Mouse (Mus musculus) adrenal gland, adult 8-10 months (tissue): Measurements from ENCODE around the gene Efnb3. TPM values are rescaled to one million over a fixed set of nuclear protein-coding genes. Genes with fewer than 3 reads are reported as not detected.

ENCODE experiments used
- DNase-seq: peaks from one replicate; pipeline ENCODE4 v3.0.0; 2022
- total RNA-seq, 4 experiments: library from RNA; stranded (reverse); gene quantifications; 2 replicates each; pipeline ENCODE4 v1.2.4; 2022

The Efnb3 gene
- total RNA-seq, 4 experiments from 2014 or later, result 0.77 to 0.86 (median 0.81) TPM

GRCm38 (mm10) chr11:69582230-69582805 is 22.3 kb upstream of the Efnb3 start:
- no peak for DNase-seq

- no peak for DNase-seq
These were observed 21.8 kb upstream of the Efnb3 start for GRCm38 (mm10) chr11:69581814-69582213.

- DNase-seq, result peak; percentile 87
These were observed 21.2 kb upstream of the Efnb3 start for GRCm38 (mm10) chr11:69581147-69581688.

GRCm38 (mm10) chr11:69580572-69581146 is 20.7 kb upstream of the Efnb3 start:
- DNase-seq, result no peak

GRCm38 (mm10) chr11:69580091-69580514 is 20.1 kb upstream of the Efnb3 start, which contains the start of the genes Wrap53 and Trp53:
Wrap53 (minus strand) TSS chr11:69580255.
Trp53 (plus strand) TSS chr11:69580359.
- DNase-seq, result peak; percentile 92

- DNase-seq, result peak; percentile 96
These were observed 19.4 kb upstream of the Efnb3 start for GRCm38 (mm10) chr11:69579128-69580017.

DNA sequence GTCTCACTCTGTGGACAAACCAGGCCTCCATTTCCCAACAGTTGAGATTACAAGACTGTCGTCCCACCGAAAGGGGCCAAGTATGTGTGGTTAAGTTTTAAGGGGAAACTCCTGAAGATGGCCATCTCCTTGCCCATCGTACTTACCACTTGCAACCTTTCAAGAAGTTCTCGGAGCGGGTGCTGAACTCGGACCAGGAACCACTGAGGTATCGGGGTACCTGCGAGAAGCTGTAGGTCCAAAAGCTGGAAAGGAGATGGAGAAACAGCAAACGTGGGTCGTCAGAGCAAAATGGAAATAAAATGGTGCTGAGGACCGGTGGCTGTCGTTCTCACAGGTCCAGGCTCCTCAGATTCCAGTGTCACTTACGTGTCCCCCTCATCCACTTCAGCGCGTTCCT is 18.3 kb upstream of the Efnb3 start:
- DNase-seq, result no peak

GRCm38 (mm10) chr11:69576307-69576706 is 16.3 kb upstream of the Efnb3 start:
- DNase-seq, result no peak

DNA sequence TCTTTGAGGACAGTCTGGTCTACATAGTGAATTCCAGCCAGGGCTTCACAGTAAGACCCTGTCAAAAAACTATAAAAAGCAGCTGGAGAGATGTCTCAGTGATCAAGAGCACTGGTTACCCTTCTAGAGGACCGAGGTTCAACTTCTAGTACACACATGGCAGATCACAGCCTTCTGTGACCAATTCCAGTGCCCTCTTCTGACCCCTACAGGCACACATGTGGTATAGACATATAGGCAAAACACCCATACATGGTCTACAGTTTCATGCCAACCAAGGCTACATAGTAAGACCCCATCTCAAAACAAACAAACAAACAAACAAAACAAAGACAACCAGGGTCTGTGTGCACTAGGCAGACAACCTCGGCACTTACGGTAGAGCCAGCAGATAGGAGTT is 15.2 kb upstream of the Efnb3 start:
- no peak for DNase-seq

DNA sequence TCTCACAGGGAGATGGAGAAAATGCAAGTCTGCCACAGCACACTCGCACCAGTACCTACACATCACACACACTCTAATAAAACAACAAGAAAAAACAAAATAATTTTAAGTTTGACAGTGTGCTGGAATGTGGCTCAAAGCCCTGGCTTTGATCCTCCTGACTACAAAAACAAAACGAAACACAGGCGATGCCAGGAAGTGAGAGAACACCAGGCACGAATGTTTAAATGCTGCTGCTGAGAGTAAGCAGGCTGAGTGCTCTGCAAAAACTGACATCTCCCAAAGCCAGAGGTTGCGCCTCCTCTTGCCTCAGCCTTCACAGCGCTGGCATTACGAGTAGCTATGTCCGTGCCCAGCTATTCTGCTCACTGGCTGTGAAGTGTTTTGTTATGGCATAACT is 5.1 kb upstream of the Efnb3 start:
- DNase-seq, result no peak

DNA sequence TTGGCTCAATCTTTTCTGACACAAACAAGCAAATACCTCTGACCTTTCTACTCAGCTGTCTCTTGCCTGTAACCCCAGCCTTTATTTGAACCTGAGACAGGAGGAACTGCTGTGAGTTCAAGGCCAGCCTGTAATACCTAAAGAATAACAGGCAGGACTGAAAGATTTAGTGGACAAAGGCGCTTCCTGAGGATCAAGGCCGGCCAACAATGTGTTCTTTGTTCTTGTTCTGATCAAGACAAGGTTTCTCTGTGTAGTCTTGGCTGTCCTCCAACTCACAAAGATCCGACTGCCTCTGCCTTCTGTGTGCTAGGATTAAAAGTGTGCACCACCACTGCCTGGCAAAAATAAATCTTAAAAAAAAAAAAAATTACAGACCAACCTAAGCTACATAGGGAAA is 4.4 kb upstream of the Efnb3 start:
- no peak for DNase-seq

- DNase-seq, result no peak
These were observed 3.4 kb upstream of the Efnb3 start for GRCm38 (mm10) chr11:69563373-69563772.

DNA sequence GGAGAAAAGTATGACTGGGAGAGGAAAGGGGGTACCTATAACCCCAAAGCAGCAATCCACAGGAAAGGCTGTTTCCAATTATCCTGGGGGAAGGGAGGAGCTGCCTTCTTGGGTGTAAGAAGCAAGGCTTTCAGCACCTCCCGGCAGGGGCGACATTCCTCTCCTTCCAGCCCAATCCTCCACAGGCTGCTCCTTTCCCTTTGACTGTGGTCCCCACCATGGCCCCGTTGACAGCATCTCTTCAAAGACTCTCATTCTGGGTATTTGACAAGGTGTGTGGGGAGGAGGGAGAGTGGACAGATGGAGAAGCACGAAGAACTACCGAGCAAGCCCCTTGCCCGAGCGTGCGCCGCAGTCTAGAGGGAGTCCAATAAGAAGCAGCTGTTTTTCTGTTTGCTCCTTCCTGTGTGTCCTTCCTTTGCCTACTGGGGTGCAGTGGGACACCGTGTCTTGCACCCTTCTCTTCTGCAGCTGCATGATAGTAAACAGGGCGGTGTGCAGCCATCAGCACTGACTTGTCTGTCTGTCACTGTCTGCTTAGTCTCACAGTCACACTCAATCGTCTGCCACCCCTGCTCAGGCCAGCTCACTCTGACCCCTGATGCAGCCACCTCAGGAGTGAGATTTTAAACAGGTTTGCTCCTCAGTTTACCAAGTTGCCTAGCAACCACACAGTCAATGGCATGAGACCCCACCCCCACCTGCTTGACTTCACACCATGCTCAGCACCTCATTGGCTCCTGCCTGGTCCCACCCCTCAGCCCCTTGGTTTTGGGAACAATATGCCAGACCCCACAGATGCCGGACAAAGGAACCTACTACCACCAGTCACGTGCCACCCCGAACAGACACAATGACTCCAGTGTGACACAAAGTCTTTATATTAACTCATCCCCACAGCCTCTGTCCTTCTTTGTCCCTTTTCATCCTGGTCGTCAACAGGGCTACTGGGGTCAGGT is 1.2 kb upstream of the Efnb3 start:
- DNase-seq, result no peak

DNA sequence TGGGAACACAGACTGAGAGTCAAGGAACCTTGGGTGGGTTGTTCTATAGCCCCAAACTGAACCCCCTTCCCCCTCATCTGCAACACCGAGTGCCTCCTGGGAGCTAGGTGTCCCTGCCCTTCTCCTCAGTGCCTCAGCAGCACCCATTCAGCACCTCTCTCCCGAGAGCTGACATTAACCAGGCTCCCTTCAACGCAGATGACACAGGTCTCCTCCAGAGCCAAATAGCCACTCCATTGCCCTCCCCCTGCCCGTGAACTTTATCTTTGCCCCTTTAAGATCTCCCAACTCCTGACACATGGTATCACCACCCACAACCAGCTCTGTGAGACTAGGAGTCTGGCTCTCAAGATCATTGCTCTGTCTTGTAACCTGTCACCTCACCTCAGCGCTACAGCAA is 822 bp downstream of the Efnb3 start:
- no peak for DNase-seq

- DNase-seq, result no peak
These were observed 1.2 kb downstream of the Efnb3 start for GRCm38 (mm10) chr11:69558756-69559155.

DNA sequence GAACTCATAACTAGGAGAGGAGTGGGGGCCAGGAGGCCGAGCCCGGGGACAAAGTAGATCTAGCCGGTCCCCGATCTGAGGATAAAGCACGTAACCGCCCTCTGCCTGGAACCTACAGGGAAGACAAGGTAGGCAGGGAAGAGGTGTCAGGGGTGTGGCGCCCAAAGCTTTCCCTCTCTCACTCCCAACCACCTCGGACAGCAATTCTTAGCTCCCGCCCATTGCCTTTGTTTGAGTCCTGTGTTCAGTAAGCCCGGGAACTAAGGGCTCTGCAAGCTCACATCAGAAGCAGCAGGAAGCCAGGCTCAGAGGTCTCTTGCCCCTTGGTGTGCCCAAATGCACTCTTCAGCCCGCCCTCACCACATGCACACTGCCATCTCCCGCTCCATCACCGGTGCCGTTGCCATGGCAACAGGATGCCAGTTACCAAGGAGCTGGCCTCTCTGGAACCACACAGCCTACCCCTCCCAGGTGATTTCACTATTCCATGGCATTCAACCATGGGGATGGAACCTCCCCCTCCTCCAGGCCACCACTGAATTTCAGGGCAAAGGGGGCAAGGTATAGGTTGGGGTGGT is 2.5 kb downstream of the Efnb3 start:
- no peak for DNase-seq

DNA sequence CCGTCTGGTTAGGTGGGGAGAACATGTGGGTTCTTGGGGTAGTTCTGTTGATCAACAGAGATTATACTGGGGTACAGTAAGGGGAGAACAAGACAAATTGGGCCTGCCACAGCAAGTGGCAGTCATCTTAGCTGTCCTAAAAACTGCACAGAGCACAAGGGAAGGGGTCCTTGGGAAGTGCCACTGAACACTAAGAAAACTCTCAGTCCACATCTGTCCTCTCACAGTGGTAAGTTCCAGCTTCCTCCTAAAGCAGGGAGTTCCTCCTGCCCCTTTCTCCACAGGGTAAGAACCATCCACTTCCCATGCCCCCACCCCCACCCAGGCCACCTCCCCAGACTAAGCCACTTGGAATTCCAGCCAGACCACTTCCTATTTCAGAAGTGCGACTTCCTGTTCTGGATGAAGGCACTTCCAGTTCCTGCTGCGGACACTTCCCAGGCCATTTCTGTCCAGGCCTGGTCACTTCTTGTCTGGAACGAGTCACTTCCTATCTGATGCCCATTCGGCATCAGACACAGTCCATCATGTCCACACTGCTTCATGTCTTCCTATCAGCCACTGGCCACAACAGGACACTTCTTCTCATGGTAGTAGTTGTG is 5.4 kb downstream of the Efnb3 start:
- DNase-seq, result no peak

DNA sequence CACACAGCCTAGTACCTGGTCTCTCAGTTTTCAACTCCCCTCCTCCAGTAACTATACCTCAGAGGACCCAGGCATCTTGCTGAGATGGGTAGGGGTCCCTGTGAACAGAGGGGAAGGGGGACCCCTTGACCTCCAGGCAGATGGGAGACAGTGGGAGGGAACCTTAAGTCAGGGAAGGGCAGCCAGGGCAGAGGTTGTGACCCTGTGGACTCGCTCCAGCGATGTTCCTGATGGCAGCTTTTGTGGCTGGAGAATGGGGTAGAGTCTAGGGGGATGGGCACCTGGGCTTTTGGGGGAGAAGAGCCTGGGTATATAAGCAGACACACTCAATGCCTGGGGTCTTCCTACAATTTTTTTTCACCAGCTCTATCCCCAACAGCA is 6.7 kb downstream of the Efnb3 start:
- DNase-seq, result no peak

DNA sequence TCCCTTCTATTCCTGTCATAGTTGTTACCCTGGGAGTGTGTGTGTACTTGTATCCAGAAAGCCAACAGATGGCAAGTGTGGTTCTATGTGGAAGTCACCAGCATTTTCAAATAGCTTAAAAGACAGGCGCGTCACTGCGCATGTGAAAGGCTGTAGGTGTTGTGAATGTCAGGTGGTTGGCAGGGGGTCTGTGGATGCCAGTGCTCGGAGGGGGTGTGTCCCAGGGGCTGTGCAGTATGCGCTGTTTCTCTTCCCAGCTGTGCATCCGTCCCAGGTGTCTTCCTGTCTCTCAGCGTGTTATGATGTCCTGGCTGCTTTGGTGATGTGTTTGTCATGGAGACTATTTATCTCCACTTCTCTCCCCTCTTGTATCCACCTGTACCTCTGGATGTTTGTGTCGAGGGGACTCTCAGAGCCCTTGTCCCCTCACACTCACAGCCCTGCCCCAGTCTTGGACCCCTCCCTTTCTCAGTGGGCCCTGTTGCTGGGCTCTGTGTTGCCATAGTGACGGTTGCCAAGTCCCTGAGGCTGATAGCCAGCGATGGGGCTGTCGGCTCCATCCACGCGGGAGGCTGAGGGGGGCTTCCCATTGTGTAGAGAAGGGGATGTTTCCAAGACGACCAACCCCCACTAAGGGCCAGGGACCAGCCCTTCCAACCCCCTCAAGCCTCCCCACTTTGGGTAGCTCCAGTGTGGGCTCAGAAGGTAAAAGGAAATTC is 7.2 kb downstream of the Efnb3 start:
- DNase-seq, result no peak

GRCm38 (mm10) chr11:69551310-69551709 is 8.7 kb downstream of the Efnb3 start:
- no peak for DNase-seq
